Mouse (Mus musculus): ENCODE data around the gene Gpr1.

DNA sequence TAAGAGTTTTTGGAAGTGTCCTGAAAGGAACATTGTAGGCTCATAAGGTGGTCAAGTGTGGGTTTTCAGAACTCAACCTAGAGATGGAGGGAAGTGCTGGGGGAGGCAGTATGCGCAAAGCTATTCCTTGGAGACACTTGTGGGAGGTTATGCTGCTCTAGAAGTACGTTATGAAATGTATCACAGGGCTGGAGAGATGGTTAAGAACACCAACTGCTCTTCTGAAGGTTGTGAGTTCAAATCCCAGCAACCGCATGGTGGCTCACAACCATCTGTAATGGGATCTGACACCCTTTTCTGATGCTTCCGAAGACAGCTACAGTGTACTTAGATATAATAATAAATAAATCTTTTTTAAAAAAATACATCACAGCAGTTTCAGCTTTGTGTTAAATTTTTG, 34.2 kb downstream of the Gpr1 start:
- no peak for TF ChIP-seq CTCF (IDR thresholded peaks at IDR 0.05; ENCODE audit: extremely low read depth, insufficient read depth, insufficient read length, insufficient replicate concordance)
- no peak for TF ChIP-seq POLR2A (IDR thresholded peaks at IDR 0.05; ENCODE audit: low read depth, low read length)

Measured in spleen, adult 2 months (tissue).